Mouse (Mus musculus) stomach, postnatal 0 days (tissue): ENCODE data around the gene Hmcn1.

ENCODE experiments used
- CTCF ChIP-seq: IDR thresholded peaks from 2 replicates; pipeline ENCODE4 v1.5.1; 2016; ENCODE audit warnings: antibody characterized with exemption, low read depth, mild to moderate bottlenecking, moderate library complexity
- EP300 ChIP-seq: optimal IDR thresholded peaks from 2 replicates; pipeline ENCODE3; 2016; ENCODE audit warnings: antibody characterized with exemption

- TF ChIP-seq CTCF (no peak), EP300 (no peak)
Measured at GRCm38 (mm10) chr1:150537410-150538128, 455.7 kb downstream of the Hmcn1 start.
